Mouse (Mus musculus): Measurements from ENCODE around the gene L3mbtl4. TPM values are rescaled to one million over a fixed set of nuclear protein-coding genes. Genes with fewer than 3 reads are reported as not detected.
A peak's percentile ranks its signal among the peaks of the same experiment; 100 is the strongest.

Gene L3mbtl4
- polyA plus RNA-seq, 1 experiment from 2014 or later: 4.0 TPM

- H3K4me2 ChIP-seq (ENCODE audit: low read length): no peak overlapping the region
- no peaks in the 10 kb centered on the region for H3K9me3 ChIP-seq (ENCODE audit: control insufficient read depth, low read length)
- H3K4me1 ChIP-seq (ENCODE audit: control insufficient read depth, insufficient read depth, low read length): no peaks in the 10 kb centered on the region
- H3K9ac ChIP-seq (replicated peaks; ENCODE audit: low read length): no peak overlapping the region
- no peak overlapping the region for H3K4me3 ChIP-seq (replicated peaks; ENCODE audit: low read depth, low read length)
- no peak overlapping the region for H3K27ac ChIP-seq (replicated peaks; ENCODE audit: low read depth, low read length)
- DNase-seq: peak; percentile 52
- whole genome bisulfite sequencing: 17% methylated on average over 8 of the region's 8 CpGs
- ATAC-seq (ENCODE audit: low FRiP score, low TSS enrichment): no peak
- H3K27me3 ChIP-seq (ENCODE audit: control insufficient read depth, insufficient read depth, low read length): no peaks in the 10 kb centered on the region
- no peaks in the 10 kb centered on the region for H3K36me3 ChIP-seq (ENCODE audit: control insufficient read depth, insufficient read depth, low read length)
Measured at GRCm38 (mm10) chr17:68285119-68285782, 11.7 kb downstream of the L3mbtl4 start.

- Histone ChIP-seq H3K4me1 (ENCODE audit: control insufficient read depth, insufficient read depth, low read length) (no peaks in the 10 kb centered on the region), H3K9me3 (ENCODE audit: control insufficient read depth, low read length) (no peaks in the 10 kb centered on the region), H3K27me3 (ENCODE audit: control insufficient read depth, insufficient read depth, low read length) (no peaks in the 10 kb centered on the region), H3K4me3 (replicated peaks; ENCODE audit: low read depth, low read length) (no peak overlapping the region), H3K36me3 (ENCODE audit: control insufficient read depth, insufficient read depth, low read length) (no peaks in the 10 kb centered on the region), H3K27ac (replicated peaks; ENCODE audit: low read depth, low read length) (no peak overlapping the region), H3K4me2 (ENCODE audit: low read length) (no peak overlapping the region), H3K9ac (replicated peaks; ENCODE audit: low read length) (no peak overlapping the region)
- 85% methylated on average over 4 of the region's 4 CpGs for WGBS
- no peak for DNase-seq
- no peak for ATAC-seq (ENCODE audit: low FRiP score, low TSS enrichment)
Measured at GRCm38 (mm10) chr17:68288094-68288493, 14.5 kb downstream of the L3mbtl4 start.

- no peak overlapping the region for H3K9ac ChIP-seq (replicated peaks; ENCODE audit: low read length)
- WGBS: 95% methylated on average over 8 of the region's 8 CpGs
- H3K4me3 ChIP-seq (replicated peaks; ENCODE audit: low read depth, low read length): no peak overlapping the region
- H3K4me2 ChIP-seq (ENCODE audit: low read length): no peak overlapping the region
- no peaks in the 10 kb centered on the region for H3K27me3 ChIP-seq (ENCODE audit: control insufficient read depth, insufficient read depth, low read length)
- H3K27ac ChIP-seq (replicated peaks; ENCODE audit: low read depth, low read length): no peak overlapping the region
- ATAC-seq (ENCODE audit: low FRiP score, low TSS enrichment) (no peak), DNase-seq (no peak)
- no peaks in the 10 kb centered on the region for H3K9me3 ChIP-seq (ENCODE audit: control insufficient read depth, low read length)
- no peaks in the 10 kb centered on the region for H3K36me3 ChIP-seq (ENCODE audit: control insufficient read depth, insufficient read depth, low read length)
- H3K4me1 ChIP-seq (ENCODE audit: control insufficient read depth, insufficient read depth, low read length): no peaks in the 10 kb centered on the region
Measured at GRCm38 (mm10) chr17:68288699-68289098, 15.1 kb downstream of the L3mbtl4 start.

GRCm38 (mm10) chr17:68291713-68292364, 18.2 kb downstream of the L3mbtl4 start:
- 41% methylated on average over 9 of the region's 9 CpGs for WGBS
- H3K27ac ChIP-seq (replicated peaks; ENCODE audit: low read depth, low read length): no peak overlapping the region
- ATAC-seq (ENCODE audit: low FRiP score, low TSS enrichment) (no peak), DNase-seq (no peak)
- H3K4me1 ChIP-seq (ENCODE audit: control insufficient read depth, insufficient read depth, low read length): no peaks in the 10 kb centered on the region
- H3K4me3 ChIP-seq (replicated peaks; ENCODE audit: low read depth, low read length): no peak overlapping the region
- H3K36me3 ChIP-seq (ENCODE audit: control insufficient read depth, insufficient read depth, low read length): no peaks in the 10 kb centered on the region
- H3K9ac ChIP-seq (replicated peaks; ENCODE audit: low read length): no peak overlapping the region
- no peaks in the 10 kb centered on the region for H3K27me3 ChIP-seq (ENCODE audit: control insufficient read depth, insufficient read depth, low read length)
- H3K9me3 ChIP-seq (ENCODE audit: control insufficient read depth, low read length): peaks cover 3% of the 10 kb centered on the region; the same call in 1 of the 2 replicates
- no peak overlapping the region for H3K4me2 ChIP-seq (ENCODE audit: low read length)

- 75% methylated on average over 6 of the region's 6 CpGs for WGBS
- Histone ChIP-seq H3K27ac (replicated peaks; ENCODE audit: low read depth, low read length) (no peak overlapping the region), H3K27me3 (ENCODE audit: control insufficient read depth, insufficient read depth, low read length) (no peaks in the 10 kb centered on the region), H3K36me3 (ENCODE audit: control insufficient read depth, insufficient read depth, low read length) (no peaks in the 10 kb centered on the region), H3K9ac (replicated peaks; ENCODE audit: low read length) (no peak overlapping the region), H3K4me2 (ENCODE audit: low read length) (no peak overlapping the region), H3K4me3 (replicated peaks; ENCODE audit: low read depth, low read length) (no peak overlapping the region), H3K4me1 (ENCODE audit: control insufficient read depth, insufficient read depth, low read length) (no peaks in the 10 kb centered on the region), H3K9me3 (ENCODE audit: control insufficient read depth, low read length) (no peaks in the 10 kb centered on the region; the same call in 1 of the 2 replicates)
- ATAC-seq (ENCODE audit: low FRiP score, low TSS enrichment) (no peak), DNase-seq (peak; percentile 17)
Measured at GRCm38 (mm10) chr17:68308381-68308780, 34.8 kb downstream of the L3mbtl4 start.

- no peak overlapping the region for H3K4me3 ChIP-seq (replicated peaks; ENCODE audit: low read depth, low read length)
- no peak overlapping the region for H3K4me2 ChIP-seq (ENCODE audit: low read length)
- H3K27me3 ChIP-seq (ENCODE audit: control insufficient read depth, insufficient read depth, low read length): no peaks in the 10 kb centered on the region
- H3K27ac ChIP-seq (replicated peaks; ENCODE audit: low read depth, low read length): no peak overlapping the region
- no peaks in the 10 kb centered on the region for H3K4me1 ChIP-seq (ENCODE audit: control insufficient read depth, insufficient read depth, low read length)
- H3K36me3 ChIP-seq (ENCODE audit: control insufficient read depth, insufficient read depth, low read length): no peaks in the 10 kb centered on the region
- H3K9ac ChIP-seq (replicated peaks; ENCODE audit: low read length): no peak overlapping the region
- no peaks in the 10 kb centered on the region for H3K9me3 ChIP-seq (ENCODE audit: control insufficient read depth, low read length)
- DNase-seq: no peak
- ATAC-seq (ENCODE audit: low FRiP score, low TSS enrichment): no peak
- WGBS: 67% methylated on average over 5 of the region's 5 CpGs
Measured at GRCm38 (mm10) chr17:68312286-68312927, 38.8 kb downstream of the L3mbtl4 start.

- ATAC-seq (ENCODE audit: low FRiP score, low TSS enrichment): no peak
- no peaks in the 10 kb centered on the region for H3K9me3 ChIP-seq (ENCODE audit: control insufficient read depth, low read length)
- WGBS: 90% methylated on average over 8 of the region's 8 CpGs
Measured at GRCm38 (mm10) chr17:68320940-68321339, 47.3 kb downstream of the L3mbtl4 start.

GRCm38 (mm10) chr17:68322607-68323006, 49.0 kb downstream of the L3mbtl4 start:
- no peak for ATAC-seq (ENCODE audit: low FRiP score, low TSS enrichment)
- H3K36me3 ChIP-seq (ENCODE audit: control insufficient read depth, insufficient read depth, low read length): no peaks in the 10 kb centered on the region
- H3K9ac ChIP-seq (replicated peaks; ENCODE audit: low read length): no peak overlapping the region
- H3K4me2 ChIP-seq (ENCODE audit: low read length): no peak overlapping the region
- WGBS: 72% methylated on average over 3 of the region's 3 CpGs
- H3K27me3 ChIP-seq (ENCODE audit: control insufficient read depth, insufficient read depth, low read length): no peaks in the 10 kb centered on the region
- no peaks in the 10 kb centered on the region for H3K9me3 ChIP-seq (ENCODE audit: control insufficient read depth, low read length)
- no peak overlapping the region for H3K4me3 ChIP-seq (replicated peaks; ENCODE audit: low read depth, low read length)
- no peak for DNase-seq
- no peak overlapping the region for H3K27ac ChIP-seq (replicated peaks; ENCODE audit: low read depth, low read length)
- no peaks in the 10 kb centered on the region for H3K4me1 ChIP-seq (ENCODE audit: control insufficient read depth, insufficient read depth, low read length)

More at GRCm38 (mm10) chr17:68320940-68321339, 47.3 kb downstream of the L3mbtl4 start:
- no peak overlapping the region for H3K4me2 ChIP-seq (ENCODE audit: low read length)
- H3K9ac ChIP-seq (replicated peaks; ENCODE audit: low read length): no peak overlapping the region
- no peaks in the 10 kb centered on the region for H3K36me3 ChIP-seq (ENCODE audit: control insufficient read depth, insufficient read depth, low read length)
- no peaks in the 10 kb centered on the region for H3K4me1 ChIP-seq (ENCODE audit: control insufficient read depth, insufficient read depth, low read length)
- H3K27ac ChIP-seq (replicated peaks; ENCODE audit: low read depth, low read length): no peak overlapping the region
- no peak for DNase-seq
- no peaks in the 10 kb centered on the region for H3K27me3 ChIP-seq (ENCODE audit: control insufficient read depth, insufficient read depth, low read length)
- no peak overlapping the region for H3K4me3 ChIP-seq (replicated peaks; ENCODE audit: low read depth, low read length)

All from midbrain, embryonic 14.5 days (tissue).